Mouse (Mus musculus): ENCODE measurements around the gene Vps53. TPM values are rescaled to one million over a fixed set of nuclear protein-coding genes. Genes with fewer than 3 reads are reported as not detected.

Vps53 gene
- total and polyA plus RNA-seq, 3 experiments = 16.4 to 25.1 (median 24.3) TPM

GRCm38 (mm10) chr11:76180146-76180540 is 696 bp upstream of the Vps53 start:
- no peaks in the 10 kb centered on the region for H3K36me3 ChIP-seq (ENCODE audit: control insufficient read depth, insufficient read depth, low read length)
- peak overlapping the region; percentile 85 for H3K4me3 ChIP-seq
- intact Hi-C loops (cut with DNase I) = no loop called here
- no peaks in the 10 kb centered on the region for H3K27me3 ChIP-seq (ENCODE audit: control insufficient read depth, insufficient read depth, low read length)
- TF ChIP-seq POLR2A (IDR thresholded peaks at IDR 0.05; ENCODE audit: insufficient read depth, low read depth, low read length) (no peak), CTCF (IDR thresholded peaks at IDR 0.05) (no peak), EP300 (IDR thresholded peaks at IDR 0.05; ENCODE audit: insufficient read depth, low read depth, low read length) (no peak)
- H3K4me1 ChIP-seq (ENCODE audit: control insufficient read depth, insufficient read depth, low read length) = peaks cover 2% of the 10 kb centered on the region; the same call in 1 of the 2 replicates
- no peak for DNase-seq
- H3K9ac ChIP-seq (ENCODE audit: low read depth, low read length) = 0 out of 2 replicates have a peak overlapping the region, but pooled peaks have one; percentile 87
- peak overlapping the region; percentile 85 for H3K27ac ChIP-seq
- no peaks in the 10 kb centered on the region for H3K79me2 ChIP-seq (replicated peaks; ENCODE audit: control insufficient read depth, insufficient read depth, low read length)
- 7% methylated on average over 7 of the region's 7 CpGs for WGBS

DNA sequence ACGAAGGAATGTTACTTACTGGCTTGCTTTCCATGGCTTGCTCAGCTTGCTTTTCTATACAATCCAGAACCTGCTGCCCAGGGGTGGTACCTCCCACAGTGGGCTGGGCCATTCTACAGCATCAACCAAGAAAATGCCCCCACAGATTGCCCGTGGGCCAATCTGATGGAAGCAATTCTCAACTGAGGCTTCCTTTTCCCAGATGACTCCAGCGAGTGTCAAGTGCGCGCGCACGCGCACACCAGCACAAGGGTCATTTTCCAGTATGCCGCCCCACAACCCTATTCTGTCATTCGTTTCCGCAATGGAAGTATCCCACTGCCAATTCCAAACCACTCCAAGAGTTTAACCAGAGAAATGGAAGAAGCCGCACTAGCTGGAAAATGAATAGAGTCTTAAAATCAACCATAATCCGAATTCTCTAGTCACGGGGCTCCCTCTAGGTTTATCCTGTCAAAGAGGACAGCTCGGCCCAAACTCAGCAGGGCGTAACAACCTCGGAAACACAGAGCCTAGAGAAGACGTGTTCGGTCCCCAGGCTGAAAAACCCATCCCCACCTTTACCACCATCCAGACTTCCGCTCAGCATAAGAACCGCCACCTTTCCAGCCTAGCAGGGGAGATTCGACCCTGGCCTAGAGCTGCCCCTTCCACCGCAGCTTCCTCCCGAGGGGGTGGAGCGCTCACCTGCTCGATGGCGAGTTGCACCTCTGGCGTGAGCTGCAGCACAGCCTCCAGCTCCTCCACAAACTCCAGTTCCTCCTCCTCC is 537 bp downstream of the Vps53 start:
- DNase-seq = peak in 1 of 2 experiments; percentile 21
- intact Hi-C loops (cut with DNase I) = loop anchor here (1.0 to 5.0 kb wide), 3 partner anchors 22 to 228 kb away; partner anchors contain the start of genes Dbil5, Gemin4 and Timm22
- Histone ChIP-seq H3K4me3 (peak overlapping the region; percentile 85), H3K27me3 (ENCODE audit: control insufficient read depth, insufficient read depth, low read length) (no peaks in the 10 kb centered on the region), H3K4me1 (ENCODE audit: control insufficient read depth, insufficient read depth, low read length) (peaks cover 2% of the 10 kb centered on the region; the same call in 1 of the 2 replicates), H3K27ac (peak overlapping the region; percentile 85), H3K79me2 (replicated peaks; ENCODE audit: control insufficient read depth, insufficient read depth, low read length) (no peaks in the 10 kb centered on the region), H3K9ac (ENCODE audit: low read depth, low read length) (peak overlapping the region; percentile 85), H3K36me3 (ENCODE audit: control insufficient read depth, insufficient read depth, low read length) (peaks cover 3% of the 10 kb centered on the region; the same call in 1 of the 2 replicates)
- 1% methylated on average over 28 of the region's 28 CpGs for WGBS
- TF ChIP-seq EP300 (IDR thresholded peaks at IDR 0.05; ENCODE audit: insufficient read depth, low read depth, low read length) (no peak), POLR2A (IDR thresholded peaks at IDR 0.05; ENCODE audit: insufficient read depth, low read depth, low read length) (no peak), CTCF (IDR thresholded peaks at IDR 0.05) (no peak)

DNA sequence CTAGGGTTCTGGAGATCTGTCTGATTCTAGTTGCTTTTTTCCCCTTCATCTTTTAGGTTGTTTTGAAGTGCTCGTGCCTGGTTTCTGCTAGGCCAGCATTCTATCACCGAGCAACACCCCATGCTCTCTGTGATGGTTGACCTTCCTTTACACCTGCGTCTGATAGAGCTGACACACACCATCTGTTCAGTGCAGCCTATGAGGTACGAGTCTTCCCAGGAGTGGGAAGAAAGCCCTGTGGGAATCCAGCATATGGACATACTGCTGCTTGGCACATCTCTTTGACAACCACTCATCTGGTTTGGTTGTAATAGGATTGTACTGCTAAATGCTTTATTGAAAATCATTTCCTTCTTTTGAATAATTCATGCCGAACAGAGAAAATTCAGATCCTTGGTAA is 9.2 kb downstream of the Vps53 start:
- intact Hi-C loops (cut with DNase I) = no loop called here
- Histone ChIP-seq H3K4me3 (no peak overlapping the region), H3K79me2 (replicated peaks; ENCODE audit: control insufficient read depth, insufficient read depth, low read length) (no peaks in the 10 kb centered on the region), H3K9ac (ENCODE audit: low read depth, low read length) (no peak overlapping the region), H3K27ac (no peak overlapping the region), H3K36me3 (ENCODE audit: control insufficient read depth, insufficient read depth, low read length) (peaks cover 4% of the 10 kb centered on the region; the same call in 1 of the 2 replicates), H3K27me3 (ENCODE audit: control insufficient read depth, insufficient read depth, low read length) (no peaks in the 10 kb centered on the region), H3K4me1 (ENCODE audit: control insufficient read depth, insufficient read depth, low read length) (peaks cover 7% of the 10 kb centered on the region)
- TF ChIP-seq EP300 (IDR thresholded peaks at IDR 0.05; ENCODE audit: insufficient read depth, low read depth, low read length) = no peak
- TF ChIP-seq POLR2A (IDR thresholded peaks at IDR 0.05; ENCODE audit: insufficient read depth, low read depth, low read length) = no peak
- no peak for TF ChIP-seq CTCF (IDR thresholded peaks at IDR 0.05)
- DNase-seq = no peak
- 77% methylated on average over 5 of the region's 5 CpGs for WGBS

- Histone ChIP-seq H3K27me3 (ENCODE audit: control insufficient read depth, insufficient read depth, low read length) (no peaks in the 10 kb centered on the region), H3K36me3 (ENCODE audit: control insufficient read depth, insufficient read depth, low read length) (peaks cover 1% of the 10 kb centered on the region; the same call in 1 of the 2 replicates), H3K27ac (no peak overlapping the region), H3K4me1 (ENCODE audit: control insufficient read depth, insufficient read depth, low read length) (peaks cover 7% of the 10 kb centered on the region), H3K4me3 (no peak overlapping the region), H3K9ac (ENCODE audit: low read depth, low read length) (no peak overlapping the region), H3K79me2 (replicated peaks; ENCODE audit: control insufficient read depth, insufficient read depth, low read length) (no peaks in the 10 kb centered on the region)
- intact Hi-C loops (cut with DNase I) = loop anchor here (5.0 kb wide), 1 partner anchor 37 kb away; no protein-coding TSS in a partner anchor
- WGBS = 74% methylated on average over 3 of the region's 3 CpGs
- TF ChIP-seq CTCF (IDR thresholded peaks at IDR 0.05) (no peak), EP300 (IDR thresholded peaks at IDR 0.05; ENCODE audit: insufficient read depth, low read depth, low read length) (no peak), POLR2A (IDR thresholded peaks at IDR 0.05; ENCODE audit: insufficient read depth, low read depth, low read length) (no peak)
- no peak for DNase-seq
Measured at GRCm38 (mm10) chr11:76168976-76169375, 10.5 kb downstream of the Vps53 start.

GRCm38 (mm10) chr11:76167079-76167765 is 12.2 kb downstream of the Vps53 start:
- TF ChIP-seq POLR2A (IDR thresholded peaks at IDR 0.05; ENCODE audit: insufficient read depth, low read depth, low read length) (no peak), CTCF (IDR thresholded peaks at IDR 0.05) (peak; percentile 84), EP300 (IDR thresholded peaks at IDR 0.05; ENCODE audit: insufficient read depth, low read depth, low read length) (no peak)
- peaks cover 7% of the 10 kb centered on the region for H3K4me1 ChIP-seq (ENCODE audit: control insufficient read depth, insufficient read depth, low read length)
- H3K27ac ChIP-seq = no peak overlapping the region; the same call in 1 of the 2 replicates
- H3K4me3 ChIP-seq = no peak overlapping the region
- intact Hi-C loops (cut with DNase I) = loop anchor here (1.0 to 5.0 kb wide), 7 partner anchors 35 to 452 kb away; partner anchors contain the start of gene Rflnb
- 13% methylated on average over 5 of the region's 5 CpGs for WGBS
- H3K79me2 ChIP-seq (replicated peaks; ENCODE audit: control insufficient read depth, insufficient read depth, low read length) = no peaks in the 10 kb centered on the region
- peak; percentile 55 to 70 for DNase-seq
- H3K27me3 ChIP-seq (ENCODE audit: control insufficient read depth, insufficient read depth, low read length) = no peaks in the 10 kb centered on the region
- H3K9ac ChIP-seq (ENCODE audit: low read depth, low read length) = no peak overlapping the region
- H3K36me3 ChIP-seq (ENCODE audit: control insufficient read depth, insufficient read depth, low read length) = no peaks in the 10 kb centered on the region

All from heart, adult 2 months (tissue).